Mouse (Mus musculus) liver, embryonic 14.5 days (tissue): ENCODE results near the gene Aqp2.

Source experiments
- CTCF ChIP-seq: IDR thresholded peaks from 2 replicates; pipeline ENCODE4 v1.5.1; 2016; ENCODE audit warnings: antibody characterized with exemption, low read depth, control low read depth
- EP300 ChIP-seq: IDR thresholded peaks from 2 replicates; pipeline ENCODE4 v1.6.1; 2016; ENCODE audit warnings: antibody characterized with exemption, low read depth

DNA sequence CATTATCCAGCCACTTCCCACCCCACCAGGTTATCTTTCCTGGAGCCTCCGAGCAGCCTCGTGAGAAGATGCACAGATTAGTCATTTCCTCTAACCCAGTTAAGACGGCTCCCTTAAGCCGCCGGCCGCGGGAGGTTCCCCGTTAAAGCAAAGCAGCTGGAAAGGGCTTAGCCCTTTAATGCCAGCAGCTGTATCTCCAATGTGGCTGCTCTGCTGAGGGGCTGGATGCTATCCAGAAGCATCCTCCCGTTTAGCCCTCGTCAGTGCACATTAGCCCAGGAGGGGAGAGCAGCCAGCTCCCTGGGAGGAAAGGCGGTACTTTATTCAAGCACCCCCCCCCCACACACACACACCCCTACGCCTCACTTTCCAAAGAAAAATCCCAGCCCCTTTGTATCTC lies 35.9 kb downstream of the Aqp2 start:
- no peak for TF ChIP-seq CTCF
- no peak for TF ChIP-seq EP300
